Mouse (Mus musculus) kidney, adult 2 months (tissue): ENCODE results near the gene Birc5.

ENCODE experiments used
- CTCF ChIP-seq: fragments of 200-500 bp; conservative IDR thresholded peaks from 2 replicates; pipeline ENCODE4 v1.5.1; 2011; ENCODE audit warnings: low read depth, mild to moderate bottlenecking, control low read depth, low read length, moderate library complexity, mixed read lengths; ENCODE audit not compliant: insufficient read depth, insufficient read length
- POLR2A ChIP-seq: fragments of 200-500 bp; IDR thresholded peaks from one replicate; pipeline ENCODE4 v1.6.1; 2011; ENCODE audit warnings: low read depth, low read length, control low read depth

GRCm38 (mm10) chr11:117803166-117803688, 45.8 kb upstream of the Birc5 start:
- TF ChIP-seq CTCF = no peak
- TF ChIP-seq POLR2A = no peak
